23 mouse cellular contexts compared by ENCODE assay signal in the genomic region with DNA sequence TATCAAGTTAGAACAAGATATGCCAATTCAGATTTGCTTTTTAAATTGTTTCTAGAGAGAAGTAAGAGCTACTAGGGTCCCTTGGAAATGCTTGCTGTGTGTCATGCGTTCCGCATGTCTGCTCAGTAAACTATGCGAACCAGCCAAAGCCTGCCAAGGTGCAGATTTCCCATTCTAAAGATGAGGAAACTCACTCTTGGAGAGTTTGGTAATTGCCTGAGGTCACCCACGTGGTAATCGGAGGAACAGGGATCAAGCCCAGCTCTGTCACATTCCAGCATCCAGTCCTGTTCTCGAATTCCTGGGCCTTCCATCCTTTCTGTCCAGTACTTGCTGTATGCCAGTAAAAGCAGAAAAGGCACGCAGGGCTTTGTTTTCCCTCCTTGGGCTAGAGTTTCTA.
DNase-seq lines count a peak whose midpoint lies in the region; ATAC-seq and TF ChIP-seq lines count a peak whose summit lies in the region.
"Had no signal": no experiment of that assay in that cellular context is flagged by ENCODE, and none has a peak within 500 bp of the region (broad histone marks: within the 10 kb centered on the region; RNA-seq: fewer than 3 reads in every experiment).

No protein-coding gene starts in this region.

- H3K4me3 ChIP-seq in kidney, embryonic 16.5 days (ENCODE audit: low read length), result no peak overlapping the region
- H3K4me3 ChIP-seq in embryonic fibroblast, embryonic 13.5 days (ENCODE audit: insufficient read depth, low read length), result no peak overlapping the region
- H3K4me3 ChIP-seq: embryonic facial prominence, embryonic 13.5 days; forebrain, embryonic 12.5 days; forebrain, embryonic 15.5 days; heart, adult 2 months; heart, embryonic 10.5 days; heart, embryonic 13.5 days had no signal

- no peak for ATAC-seq in kidney, embryonic 16.5 days (ENCODE audit: low FRiP score, low TSS enrichment)
- no peak for ATAC-seq in CD4-positive, CD25-positive, alpha-beta regulatory T cell, adult 4 months
- ATAC-seq: activated CD4-positive, CD25-positive, alpha-beta regulatory T cell, adult 4 months; forebrain, embryonic 15.5 days; hindbrain, postnatal 0 days; inflammation-experienced regulatory T-cells, adult 6 months had no signal

- 53% methylated on average over 7 of the region's 7 CpGs for WGBS in kidney, embryonic 16.5 days

- H3K27me3 ChIP-seq in kidney, embryonic 16.5 days (ENCODE audit: insufficient read depth, low read length), result no peaks in the 10 kb centered on the region
- H3K27me3 ChIP-seq: embryonic facial prominence, embryonic 13.5 days; forebrain, embryonic 12.5 days; forebrain, embryonic 15.5 days; heart, embryonic 13.5 days had no signal

- TF ChIP-seq CTCF in embryonic fibroblast, embryonic 13.5 days (IDR thresholded peaks at IDR 0.05; ENCODE audit: borderline replicate concordance, insufficient read depth, low read length), result no peak

- DNase-seq in kidney, adult 18-20 months, result no peak
- peak; percentile 46 for DNase-seq in NIH3T3 (ENCODE audit: low read depth)
- DNase-seq in cerebellum, adult 11-12 months, result no peak
- DNase-seq: adrenal gland, adult 8-10 months; adrenal gland, postnatal 25 days; cerebellum, adult 18-20 months; cerebellum, adult 9-10 months; gastrocnemius, postnatal 25 days; heart, adult 2 months; heart, postnatal 14 days; heart, postnatal 4 days had no signal

- H3K36me3 ChIP-seq in kidney, embryonic 16.5 days (ENCODE audit: insufficient read depth, low read length), result no peaks in the 10 kb centered on the region
- H3K36me3 ChIP-seq: embryonic facial prominence, embryonic 13.5 days; forebrain, embryonic 12.5 days; forebrain, embryonic 15.5 days; heart, embryonic 10.5 days; heart, embryonic 13.5 days had no signal

- H3K4me1 ChIP-seq in kidney, embryonic 16.5 days (ENCODE audit: insufficient read depth, low read length), result peaks cover 10% of the 10 kb centered on the region
- 0 out of 2 replicates have a peak, but pooled peaks cover 5% of the 10 kb centered on the region for H3K4me1 ChIP-seq in embryonic fibroblast, embryonic 13.5 days (ENCODE audit: control insufficient read depth, insufficient read depth, low read length)
- H3K4me1 ChIP-seq: forebrain, embryonic 12.5 days; forebrain, embryonic 15.5 days had no signal

- H3K27ac ChIP-seq in kidney, embryonic 16.5 days (ENCODE audit: low read length), result peak overlapping the region; percentile 33
- peak overlapping the region; percentile 65; the same call in 1 of the 2 replicates for H3K27ac ChIP-seq in embryonic fibroblast, embryonic 13.5 days (ENCODE audit: insufficient read depth, low read length)
- H3K27ac ChIP-seq: embryonic facial prominence, embryonic 13.5 days; forebrain, embryonic 12.5 days; forebrain, embryonic 15.5 days; heart, adult 2 months; heart, embryonic 10.5 days; heart, embryonic 13.5 days; hindbrain, embryonic 14.5 days; hindbrain, postnatal 0 days had no signal

- H3K9ac ChIP-seq in kidney, embryonic 16.5 days (replicated peaks; ENCODE audit: low read length), result no peak overlapping the region
- H3K9ac ChIP-seq: embryonic facial prominence, embryonic 13.5 days; forebrain, embryonic 12.5 days; forebrain, embryonic 15.5 days; heart, embryonic 13.5 days; hindbrain, embryonic 14.5 days had no signal

- no peak overlapping the region for H3K4me2 ChIP-seq in kidney, embryonic 16.5 days (replicated peaks; ENCODE audit: low read depth, low read length)
- H3K4me2 ChIP-seq: embryonic facial prominence, embryonic 13.5 days; forebrain, embryonic 12.5 days; forebrain, embryonic 15.5 days; heart, embryonic 13.5 days; hindbrain, embryonic 14.5 days had no signal

- no peak for TF ChIP-seq POLR2A in embryonic fibroblast, embryonic 13.5 days (IDR thresholded peaks at IDR 0.05; ENCODE audit: low read depth, low read length)

- H3K9me3 ChIP-seq in kidney, embryonic 16.5 days (ENCODE audit: low read length), result no peaks in the 10 kb centered on the region
- H3K9me3 ChIP-seq: embryonic facial prominence, embryonic 13.5 days; forebrain, embryonic 12.5 days; forebrain, embryonic 15.5 days; heart, embryonic 10.5 days; heart, embryonic 13.5 days had no signal
